Mouse (Mus musculus) frontal cortex, adult (tissue): ENCODE results near the gene Mrpl2.
A peak's percentile ranks its signal among the peaks of the same experiment; 100 is the strongest.

Experiments used
- ATAC-seq: cut with Nextera tagmentation; 2 replicates; pipeline ENCODE4 v1.9.2; 2017; ENCODE audit warnings: mild to moderate bottlenecking, moderate library complexity, mixed read lengths; ENCODE audit not compliant: low TSS enrichment

Mrpl2 gene

GRCm38 (mm10) chr17:46627409-46627808 is 18.6 kb upstream of the Mrpl2 start:
- no peak for ATAC-seq

- peak; percentile 3; the same call in 1 of the 2 replicates for ATAC-seq
These were observed 17.6 kb upstream of the Mrpl2 start for GRCm38 (mm10) chr17:46628471-46628790.

- peak; percentile 48; the same call in 1 of the 2 replicates for ATAC-seq
These were observed 17.0 kb upstream of the Mrpl2 start, which contains the start of gene Ptk7 for GRCm38 (mm10) chr17:46628791-46629684. Ptk7 (minus strand) TSS chr17:46629504.

GRCm38 (mm10) chr17:46629685-46630441 is 16.2 kb upstream of the Mrpl2 start:
- no peak for ATAC-seq

- ATAC-seq, result no peak; the same call in 1 of the 2 replicates
These were observed 9.1 kb upstream of the Mrpl2 start for GRCm38 (mm10) chr17:46636831-46637523.

GRCm38 (mm10) chr17:46639929-46640328 is 6.1 kb upstream of the Mrpl2 start:
- no peak for ATAC-seq

- no peak for ATAC-seq
These were observed 4.0 kb upstream of the Mrpl2 start for GRCm38 (mm10) chr17:46642060-46642459.

GRCm38 (mm10) chr17:46644152-46644805 is 1.8 kb upstream of the Mrpl2 start:
- no peak for ATAC-seq

GRCm38 (mm10) chr17:46644916-46645475 is 1.0 kb upstream of the Mrpl2 start:
- ATAC-seq, result no peak

GRCm38 (mm10) chr17:46646322-46646662 is 263 bp downstream of the Mrpl2 start:
- ATAC-seq, result no peak; the same call in 1 of the 2 replicates

GRCm38 (mm10) chr17:46647279-46647678 is 1.2 kb downstream of the Mrpl2 start:
- no peak for ATAC-seq

GRCm38 (mm10) chr17:46648436-46648835 is 2.4 kb downstream of the Mrpl2 start:
- no peak for ATAC-seq

- no peak for ATAC-seq
These were observed 3.8 kb downstream of the Mrpl2 start for GRCm38 (mm10) chr17:46649811-46650210.

GRCm38 (mm10) chr17:46650232-46651031 is 4.4 kb downstream of the Mrpl2 start, which contains the start of gene Cul7:
Cul7 (plus strand) TSS chr17:46650337.
- ATAC-seq, result peak; percentile 81

- ATAC-seq, result no peak
These were observed 5.3 kb downstream of the Mrpl2 start for GRCm38 (mm10) chr17:46651292-46651691.

GRCm38 (mm10) chr17:46651755-46652547 is 5.9 kb downstream of the Mrpl2 start:
- no peak for ATAC-seq

- ATAC-seq, result no peak
These were observed 10.0 kb downstream of the Mrpl2 start for GRCm38 (mm10) chr17:46656054-46656453.

- ATAC-seq, result no peak
These were observed 15.3 kb downstream of the Mrpl2 start for GRCm38 (mm10) chr17:46661351-46661750.

- ATAC-seq, result no peak
These were observed 16.0 kb downstream of the Mrpl2 start for GRCm38 (mm10) chr17:46661981-46662380.

- ATAC-seq, result no peak
These were observed 16.7 kb downstream of the Mrpl2 start for GRCm38 (mm10) chr17:46662730-46663129.
